Mouse (Mus musculus) CH12.LX (cell line): ENCODE data around the gene 4921517D22Rik. TPM values are rescaled to one million over a fixed set of nuclear protein-coding genes. Genes with fewer than 3 reads are reported as not detected.
"Not testable (repeated sequence)": the region's sequence is repeated elsewhere in the genome, so short reads cannot be mapped to it uniquely, and the experiment has no call there.

Source experiments
- DNase-seq: peaks from one replicate; pipeline ENCODE4 v3.0.0-alpha.2; 2013; ENCODE audit errors: extremely low read depth
- H3K27ac ChIP-seq: 2 replicates; pipeline ENCODE4 v1.5.1; 2012; ENCODE audit warnings: low read depth, mild to moderate bottlenecking, control low read depth, moderate library complexity; ENCODE audit not compliant: insufficient read depth
- H3K27me3 ChIP-seq: replicated peaks from 2 replicates; pipeline ENCODE3; 2012; ENCODE audit warnings: inconsistent platforms
- H3K36me3 ChIP-seq, 2 experiments: replicated peaks in 1 of 2; 2 replicates each; pipeline versions ENCODE3 to v1.6.1; 2012; ENCODE audit warnings: inconsistent platforms in 1 of 2, low read length in 1 of 2, mild to moderate bottlenecking in 1 of 2, mixed read lengths in 1 of 2, moderate library complexity in 1 of 2; ENCODE audit not compliant: control insufficient read depth in 1 of 2, insufficient read depth in 1 of 2
- H3K4me1 ChIP-seq, 2 experiments: 2 replicates each; pipeline ENCODE4 v1.6.1; 2012; ENCODE audit warnings: inconsistent platforms in 1 of 2, moderate library complexity in 1 of 2; ENCODE audit not compliant: insufficient read depth in 2 of 2, control insufficient read depth in 1 of 2
- H3K4me2 ChIP-seq: 2 replicates; pipeline ENCODE4 v1.6.1; 2012; ENCODE audit warnings: low read depth, mild to moderate bottlenecking, control low read depth; ENCODE audit not compliant: poor library complexity, insufficient read depth, severe bottlenecking
- H3K4me3 ChIP-seq, 3 experiments: fragments of 150-350 bp in 1 of 3; sonication (generic) in 1 of 3; replicated peaks in 1 of 3; 2 replicates each; pipeline versions ENCODE3 to v1.5.1; 2011 to 2012; ENCODE audit warnings: low read depth in 2 of 3, low read length in 2 of 3, mild to moderate bottlenecking in 2 of 3, moderate library complexity in 2 of 3, control low read depth in 1 of 3, improper control_type of control experiment in 1 of 3, inconsistent platforms in 1 of 3, mixed read lengths in 1 of 3; ENCODE audit not compliant: poor library complexity in 1 of 3
- H3K79me2 ChIP-seq: replicated peaks from 2 replicates; pipeline ENCODE4 v1.6.1; 2012; ENCODE audit warnings: mild to moderate bottlenecking, moderate library complexity; ENCODE audit not compliant: control insufficient read depth, poor library complexity, insufficient read depth, severe bottlenecking; ENCODE audit errors: extremely low read depth
- H3K9ac ChIP-seq: 2 replicates; pipeline ENCODE4 v1.6.1; 2012; ENCODE audit warnings: low read depth, mild to moderate bottlenecking, control low read depth, moderate library complexity; ENCODE audit not compliant: insufficient read depth
- H3K9me3 ChIP-seq: replicated peaks from 2 replicates; pipeline ENCODE3; 2012; ENCODE audit warnings: low read length, inconsistent platforms, mixed read lengths
- CHD1 ChIP-seq: IDR thresholded peaks from 2 replicates; pipeline ENCODE4 v1.6.1; 2012; ENCODE audit warnings: low read depth, low read length, improper control_type of control experiment, inconsistent platforms
- CHD2 ChIP-seq: IDR thresholded peaks from 2 replicates; pipeline ENCODE4 v1.6.1; 2011; ENCODE audit warnings: low read length, improper control_type of control experiment
- CTCF ChIP-seq, 2 experiments: IDR thresholded peaks in 1 of 2; conservative IDR thresholded peaks in 1 of 2; 2 replicates each; pipeline ENCODE4 v1.5.1; 2011 to 2012; ENCODE audit warnings: low read depth in 2 of 2, low read length in 2 of 2, improper control_type of control experiment in 1 of 2, inconsistent platforms in 1 of 2, mild to moderate bottlenecking in 1 of 2, moderate library complexity in 1 of 2
- ELF1 ChIP-seq: IDR thresholded peaks from 2 replicates; pipeline ENCODE4 v1.6.1; 2014; ENCODE audit warnings: low read depth, mild to moderate bottlenecking, inconsistent platforms, low read length, improper control_type of control experiment
- ETS1 ChIP-seq: conservative IDR thresholded peaks from 2 replicates; pipeline ENCODE4 v1.6.1; 2012; ENCODE audit warnings: low read depth, mild to moderate bottlenecking, inconsistent platforms, low read length, improper control_type of control experiment, moderate library complexity
- GABPA ChIP-seq: IDR thresholded peaks from 2 replicates; pipeline ENCODE4 v1.6.1; 2012; ENCODE audit warnings: low read depth, low read length, improper control_type of control experiment, inconsistent platforms; ENCODE audit not compliant: insufficient replicate concordance
- IRF4 ChIP-seq: IDR thresholded peaks from 2 replicates; pipeline ENCODE4 v1.6.1; 2014; ENCODE audit warnings: low read depth, mild to moderate bottlenecking, inconsistent platforms, low read length, improper control_type of control experiment
- JUND ChIP-seq: conservative IDR thresholded peaks from 2 replicates; pipeline ENCODE4 v1.6.1; 2011; ENCODE audit warnings: low read depth, low read length, improper control_type of control experiment
- MAX ChIP-seq: IDR thresholded peaks from 2 replicates; pipeline ENCODE4 v1.6.1; 2011; ENCODE audit warnings: low read length, improper control_type of control experiment
- MAZ ChIP-seq: IDR thresholded peaks from 2 replicates; pipeline ENCODE4 v1.6.1; 2012; ENCODE audit warnings: low read depth, mild to moderate bottlenecking, inconsistent platforms, low read length, improper control_type of control experiment, moderate library complexity
- MXI1 ChIP-seq: IDR thresholded peaks from 2 replicates; pipeline ENCODE4 v1.6.1; 2011; ENCODE audit warnings: mild to moderate bottlenecking, low read depth, low read length, improper control_type of control experiment
- MYC ChIP-seq: IDR thresholded peaks from 2 replicates; pipeline ENCODE4 v1.6.1; 2011; ENCODE audit warnings: low read depth, mild to moderate bottlenecking, improper control_type of control experiment, low read length
- NRF1 ChIP-seq: IDR thresholded peaks from 2 replicates; pipeline ENCODE4 v1.6.1; 2014; ENCODE audit warnings: low read depth, mild to moderate bottlenecking, inconsistent platforms, low read length, improper control_type of control experiment, moderate library complexity
- PAX5 ChIP-seq: IDR thresholded peaks from 2 replicates; pipeline ENCODE4 v1.6.1; 2012; ENCODE audit warnings: low read length, inconsistent platforms, mixed read lengths
- POLR2A ChIP-seq: IDR thresholded peaks from 2 replicates; pipeline ENCODE4 v1.6.1; 2011; ENCODE audit warnings: low read depth, mild to moderate bottlenecking, improper control_type of control experiment, low read length
- POLR2AphosphoS2 ChIP-seq: IDR thresholded peaks from 2 replicates; pipeline ENCODE4 v1.6.1; 2011; ENCODE audit warnings: low read depth, low read length, improper control_type of control experiment
- SIN3A ChIP-seq: IDR thresholded peaks from 2 replicates; pipeline ENCODE4 v1.6.1; 2012; ENCODE audit warnings: low read length, improper control_type of control experiment, inconsistent platforms
- SMC3 ChIP-seq: IDR thresholded peaks from 2 replicates; pipeline ENCODE4 v1.6.1; 2011; ENCODE audit warnings: low read depth, low read length, improper control_type of control experiment
- TBP ChIP-seq: conservative IDR thresholded peaks from 2 replicates; pipeline ENCODE4 v1.6.1; 2011; ENCODE audit warnings: low read depth, low read length, improper control_type of control experiment
- TCF12 ChIP-seq: IDR thresholded peaks from 2 replicates; pipeline ENCODE4 v1.6.1; 2014; ENCODE audit warnings: low read depth, mild to moderate bottlenecking, inconsistent platforms, low read length, improper control_type of control experiment
- UBTF ChIP-seq: IDR thresholded peaks from 2 replicates; pipeline ENCODE4 v1.6.1; 2012; ENCODE audit warnings: low read depth, mild to moderate bottlenecking, inconsistent platforms, low read length, improper control_type of control experiment, moderate library complexity
- USF1 ChIP-seq: IDR thresholded peaks from 2 replicates; pipeline ENCODE4 v1.6.1; 2014; ENCODE audit warnings: low read depth, mild to moderate bottlenecking, inconsistent platforms, low read length, improper control_type of control experiment
- ZKSCAN1 ChIP-seq: IDR thresholded peaks from 2 replicates; pipeline ENCODE4 v1.6.1; 2012; ENCODE audit warnings: low read depth, inconsistent platforms, low read length, improper control_type of control experiment, borderline replicate concordance
- ZNF384 ChIP-seq: IDR thresholded peaks from 2 replicates; pipeline ENCODE4 v1.6.1; 2012; ENCODE audit warnings: low read depth, low read length, improper control_type of control experiment, inconsistent platforms
- dilution Hi-C: fragments of 300-500 bp; cut with MboI; formaldehyde crosslinking; loops from 2 replicates; pipeline ENCODE4 v1.14.3; 2020; ENCODE audit warnings: low sequenced_read_pairs; ENCODE audit not compliant: extremely low pct_unique_long_range_greater_than_20kb, extremely low pct_ligation_motif_present
- in situ Hi-C: fragments of 300-500 bp; cut with MboI; formaldehyde crosslinking; loops from 3 replicates; pipeline ENCODE4 v1.14.3; 2019; ENCODE audit warnings: low sequenced_read_pairs, low pct_ligation_motif_present, low pct_unique_long_range_greater_than_20kb, mixed read lengths
- polyA plus RNA-seq: library from polyadenylated mRNA; unstranded; fragments of >175 nt; gene quantifications from 2 replicates; pipeline ENCODE4 v1.2.1, GENCODE M21; 2012; ENCODE audit warnings: low read depth; ENCODE audit not compliant: insufficient read length
- total RNA-seq, 2 experiments: library from RNA; depleted of rRNA; stranded (reverse); fragments of 300-350 nt in 1 of 2; fragments of >200 nt in 1 of 2; gene quantifications; 2 replicates each; pipeline ENCODE4 v1.2.3; 2012 to 2014

Gene 4921517D22Rik
- total and polyA plus RNA-seq, 3 experiments = not detected

GRCm38 (mm10) chr13:59728378-59729093 lies 34.6 kb upstream of the 4921517D22Rik start (continued):
- TF ChIP-seq ZNF384 = no peak
- TF ChIP-seq POLR2AphosphoS2 = no peak
- no peak for TF ChIP-seq CHD2
- TF ChIP-seq MYC = no peak
- TF ChIP-seq CTCF (conservative IDR thresholded peaks at IDR 0.05 in 1 of 2, IDR thresholded peaks at IDR 0.05 in 1 of 2; ENCODE audit: low read depth in 2 of 2, low read length in 2 of 2) = peak; percentile 85 to 96
- no peak for TF ChIP-seq UBTF
- TF ChIP-seq POLR2A = no peak
- no peak for TF ChIP-seq CHD1
- no peak for TF ChIP-seq MXI1
- 0 out of 2 replicates have a peak, but pooled peaks have one; percentile 17 for TF ChIP-seq TCF12
- no peak for TF ChIP-seq USF1
- TF ChIP-seq MAZ = no peak
- TF ChIP-seq IRF4 = no peak
- peak; percentile 90 for TF ChIP-seq SMC3
- TF ChIP-seq PAX5 = no peak
- TF ChIP-seq MAX = no peak

- Histone ChIP-seq H3K27me3 (peaks cover 3% of the 10 kb centered on the region), H3K79me2 (no peaks in the 10 kb centered on the region), H3K4me2 (no peak overlapping the region), H3K9me3 (no peaks in the 10 kb centered on the region), H3K4me1 (peaks cover 0 to 6% of the 10 kb centered on the region in 2 experiments; a peak in 2 of 4 replicates), H3K27ac (no peak overlapping the region), H3K36me3 (no peaks in the 10 kb centered on the region), H3K9ac (no peak overlapping the region), H3K4me3 (no peak overlapping the region)
- no peak for DNase-seq
- in situ Hi-C loops (loop anchor here (25.0 kb wide), 1 partner anchor 1114 kb away; the partner anchor contains the start of gene Slc28a3), dilution Hi-C loops (no loop called here)
- no peak for TF ChIP-seq ZKSCAN1
- no peak for TF ChIP-seq TBP
- no peak for TF ChIP-seq JUND
- TF ChIP-seq GABPA = no peak
- TF ChIP-seq CHD2 = no peak
- TF ChIP-seq ELF1 = no peak
- TF ChIP-seq UBTF = no peak
- TF ChIP-seq MYC = no peak
- TF ChIP-seq SIN3A = no peak
- no peak for TF ChIP-seq TCF12
- no peak for TF ChIP-seq NRF1
- no peak for TF ChIP-seq ETS1
Observed at GRCm38 (mm10) chr13:59726139-59726867, 32.4 kb upstream of the 4921517D22Rik start.

- H3K4me3 ChIP-seq, H3K9me3 ChIP-seq, H3K36me3 ChIP-seq, dilution Hi-C loops, H3K4me2 ChIP-seq, H3K9ac ChIP-seq, in situ Hi-C loops, H3K79me2 ChIP-seq, DNase-seq, H3K27ac ChIP-seq, H3K27me3 ChIP-seq: not testable (repeated sequence)
- H3K4me1 ChIP-seq = peaks cover 2 to 11% of the 10 kb centered on the region in 2 experiments; a peak in 3 of 4 replicates
Observed at GRCm38 (mm10) chr13:59722089-59722488, 28.2 kb upstream of the 4921517D22Rik start.
